Mouse (Mus musculus): ENCODE data around the gene Cs.

DNA sequence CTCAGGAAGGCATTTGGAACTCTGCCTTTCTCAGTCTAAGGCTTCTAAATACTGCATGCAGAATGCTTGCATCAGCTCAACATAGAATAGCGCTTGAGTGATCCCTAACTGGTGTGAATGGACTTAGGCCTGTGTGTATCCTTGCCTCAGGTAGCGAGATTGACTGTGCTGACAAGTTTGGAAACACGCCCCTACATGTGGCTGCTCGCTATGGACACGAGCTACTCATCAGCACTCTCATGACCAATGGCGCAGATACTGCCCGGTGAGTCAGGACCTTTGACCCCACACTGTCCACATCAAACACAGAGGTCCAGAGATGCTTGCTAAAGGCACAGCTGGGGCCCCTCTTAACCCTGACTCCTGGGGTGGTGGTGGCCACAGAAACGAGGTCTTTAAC is 44.9 kb downstream of the Cs start:
- no peak for TF ChIP-seq CTCF (IDR thresholded peaks at IDR 0.05; ENCODE audit: control insufficient read depth, insufficient read depth, insufficient replicate concordance, low read depth, low read length)
- TF ChIP-seq POLR2A (IDR thresholded peaks at IDR 0.05; ENCODE audit: control insufficient read depth, low read depth, low read length) = no peak

Data from testis, adult 2 months (tissue).